25 mouse cellular contexts compared by ENCODE assay signal in the genomic region with DNA sequence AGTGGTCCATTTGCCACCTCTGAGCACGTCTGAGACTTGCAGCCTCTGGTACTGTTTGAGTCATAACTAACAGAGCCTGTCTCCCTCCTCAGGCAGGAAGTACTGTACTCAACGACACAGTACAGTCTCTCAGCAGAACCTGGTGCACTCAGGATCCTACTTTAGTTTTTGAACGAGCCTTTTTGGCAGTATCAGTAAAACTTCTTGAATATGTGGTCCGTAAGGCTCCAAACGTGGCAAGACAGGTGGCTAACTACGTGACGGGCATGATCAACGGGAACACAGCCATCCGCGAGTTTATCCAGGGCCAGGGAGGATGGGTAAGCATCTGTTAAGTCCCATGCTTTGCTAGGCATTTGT. TPM values are rescaled to one million over a fixed set of nuclear protein-coding genes. Genes with fewer than 3 reads are reported as not detected.
DNase-seq lines count a peak whose midpoint lies in the region; ATAC-seq and TF ChIP-seq lines count a peak whose summit lies in the region.
"Had no signal": no experiment of that assay in that cellular context is flagged by ENCODE, and none has a peak within 500 bp of the region (broad histone marks: within the 10 kb centered on the region; RNA-seq: fewer than 3 reads in every experiment).

No protein-coding gene starts in this region.

- H3K4me3 ChIP-seq in layer of hippocampus, adult 2 months = peak overlapping the region; percentile 23; the same call in 1 of the 2 replicates
- H3K4me3 ChIP-seq: forebrain, embryonic 12.5 days; heart, embryonic 13.5 days; myocyte had no signal

- H3K27ac ChIP-seq in layer of hippocampus, adult 2 months = peak overlapping the region; percentile 25
- H3K27ac ChIP-seq: forebrain, embryonic 12.5 days; heart, embryonic 13.5 days; liver, embryonic 14.5 days had no signal

- peak; percentile 56; the same call in 1 of the 2 replicates for ATAC-seq in neutrophil, adult 5-6 weeks (ENCODE audit: extremely low read depth, insufficient number of reproducible peaks, low FRiP score, poor library complexity, severe bottlenecking)
- ATAC-seq: hindbrain, embryonic 16.5 days; lung, postnatal 0 days had no signal

- 0 out of 2 replicates have a peak, but pooled peaks have one; percentile 8 for TF ChIP-seq CTCF in layer of hippocampus, adult 2 months (conservative IDR thresholded peaks at IDR 0.05)

- DNase-seq in layer of hippocampus, adult 2 months (ENCODE audit: low spot score in 2 of 2) = no peak
- DNase-seq in layer of hippocampus, adult 9-10 months (ENCODE audit: low spot score) = no peak
- DNase-seq in brain, adult 2 months (ENCODE audit: low read depth, low spot score) = peak; percentile 92
- peak; percentile 79 for DNase-seq in cerebellum, adult 9-11 months
- DNase-seq in frontal cortex, adult 2 months (ENCODE audit: extremely low spot score in 1 of 2, low spot score in 1 of 2) = no peak
- no peak for DNase-seq in T-cell, adult 2 months (ENCODE audit: low spot score)
- DNase-seq in kidney, adult 9 months = no peak
- DNase-seq: adrenal gland, postnatal 10 days; gastrocnemius, postnatal 25 days; heart, postnatal 36 days; kidney, postnatal 4 days; midbrain, embryonic 14.5 days; retina, postnatal 1 day; thymus, adult 18-20 months had no signal

RNA-seq across cellular contexts. Expression of a gene that starts 3.5 kb away (rescaled TPM):
- total RNA-seq in layer of hippocampus, adult 2 months (2021) = 1 to 10 TPM; 1.5 to 2.0 TPM
- 1.5 and 2.5 TPM in 2 replicates for total RNA-seq in neutrophil, adult 5-6 weeks (2017)
- polyA plus RNA-seq in frontal cortex, adult 2 months (2012; rRNA removed) = 2.6 and 2.8 TPM in 2 replicates
- total RNA-seq: heart, postnatal 36 days; MEL had no signal
- polyA plus RNA-seq: heart, embryonic 13.5 days; kidney, embryonic 14.5 days; limb, embryonic 11.5 days had no signal

RNA-seq across cellular contexts. Expression of a gene that starts 23.7 kb away (rescaled TPM):
- total RNA-seq in layer of hippocampus, adult 2 months (2021) = 1 to 10 TPM in 1 of 2 experiments, under 1 TPM in 1; 0.88 to 2.0 TPM
- 93.7 and 107 TPM in 2 replicates for total RNA-seq in neutrophil, adult 5-6 weeks (2017)
- 0.92 and 1.1 TPM in 2 replicates for polyA plus RNA-seq in frontal cortex, adult 2 months (2012; rRNA removed)
- total RNA-seq: MEL had no signal

RNA-seq across cellular contexts. Expression of a gene that starts 26.6 kb away (rescaled TPM):
- under 1 TPM; 0.27 to 0.31 TPM for total RNA-seq in layer of hippocampus, adult 2 months (2021)
- not detected in 2 replicates for total RNA-seq in neutrophil, adult 5-6 weeks (2017)
- 0.20 TPM in 1 of 2 replicates, not detected in the other for polyA plus RNA-seq in frontal cortex, adult 2 months (2012; rRNA removed)
- total RNA-seq: heart, postnatal 36 days had no signal
- polyA plus RNA-seq: C2C12; forebrain, embryonic 12.5 days; lung, postnatal 0 days; midbrain, embryonic 14.5 days had no signal

RNA-seq across cellular contexts. Expression of a gene that starts 26.6 kb away (rescaled TPM):
- total RNA-seq in layer of hippocampus, adult 2 months (2021) = 10 to 100 TPM; 12.7 to 13.3 TPM
- total RNA-seq in neutrophil, adult 5-6 weeks (2017) = 39.4 and 48.4 TPM in 2 replicates
- polyA plus RNA-seq in frontal cortex, adult 2 months (2012; rRNA removed) = 14.7 and 15.7 TPM in 2 replicates

RNA-seq across cellular contexts. Expression of a gene that starts 26.7 kb away (rescaled TPM):
- 1 to 10 TPM; 9.8 to 10.0 TPM for total RNA-seq in layer of hippocampus, adult 2 months (2021)
- 13.1 and 15.6 TPM in 2 replicates for total RNA-seq in neutrophil, adult 5-6 weeks (2017)
- polyA plus RNA-seq in frontal cortex, adult 2 months (2012; rRNA removed) = 5.0 and 6.3 TPM in 2 replicates

Comparison
In these comparisons a context has a peak if more than half of its experiments do, and no peak if none do; other contexts are left out.
1. DNase-seq: peak in brain, adult 2 months (single experiment) and cerebellum, adult 9-11 months (single experiment); none in layer of hippocampus, adult 2 months (0 of 2), layer of hippocampus, adult 9-10 months (single experiment), frontal cortex, adult 2 months (0 of 2), T-cell, adult 2 months (single experiment) and kidney, adult 9 months (single experiment).
2. RNA of a gene that starts 23.7 kb away (total RNA-seq): 93.7 to 107 TPM in neutrophil, adult 5-6 weeks; 0.88 to 2.0 TPM in layer of hippocampus, adult 2 months; every median in the first group is over 10 times any median in the second.